Mouse (Mus musculus) C2C12 (cell line): ENCODE measurements around the gene Tmem191c. TPM values are rescaled to one million over a fixed set of nuclear protein-coding genes. Genes with fewer than 3 reads are reported as not detected.

Experiments
- H3K27me3 ChIP-seq: one replicate; pipeline ENCODE4 v1.6.1; 2011; ENCODE audit not compliant: control insufficient read depth, insufficient read depth, insufficient read length
- H3K36me3 ChIP-seq: one replicate; pipeline ENCODE4 v1.6.1; 2011; ENCODE audit not compliant: control insufficient read depth, insufficient read depth
- H3K4me3 ChIP-seq: one replicate; pipeline ENCODE4 v1.5.1; 2011; ENCODE audit warnings: mild to moderate bottlenecking, control low read depth; ENCODE audit not compliant: poor library complexity, insufficient read depth, severe bottlenecking
- H3K79me2 ChIP-seq: one replicate; pipeline ENCODE4 v1.6.1; 2011; ENCODE audit not compliant: control insufficient read depth, insufficient read depth
- H3K79me3 ChIP-seq: one replicate; pipeline ENCODE4 v1.6.1; 2011; ENCODE audit warnings: low read depth, control low read depth
- H3ac ChIP-seq: one replicate; pipeline ENCODE3; 2011; ENCODE audit warnings: low read depth; ENCODE audit not compliant: control insufficient read depth, insufficient read length
- CEBPB ChIP-seq: IDR thresholded peaks from one replicate; pipeline ENCODE4 v1.6.1; 2011; ENCODE audit warnings: low read depth, mild to moderate bottlenecking, control low read depth, moderate library complexity
- CTCF ChIP-seq: IDR thresholded peaks from one replicate; pipeline ENCODE4 v1.5.1; 2011; ENCODE audit not compliant: control insufficient read depth, insufficient read depth, insufficient read length
- FOSL1 ChIP-seq: IDR thresholded peaks from one replicate; pipeline ENCODE4 v1.8.0; 2011; ENCODE audit warnings: mild to moderate bottlenecking, low read length; ENCODE audit not compliant: poor library complexity, insufficient read depth, severe bottlenecking
- MAX ChIP-seq: IDR thresholded peaks from one replicate; pipeline ENCODE4 v1.6.1; 2011; ENCODE audit warnings: mild to moderate bottlenecking, control low read depth
- MYOD1 ChIP-seq: IDR thresholded peaks from one replicate; pipeline ENCODE4 v1.6.1; 2011; ENCODE audit warnings: low read depth; ENCODE audit not compliant: control insufficient read depth, insufficient read length
- MYOG ChIP-seq: IDR thresholded peaks from one replicate; pipeline ENCODE4 v1.6.1; 2011; ENCODE audit not compliant: control insufficient read depth, insufficient read length; ENCODE audit errors: extremely low read depth
- USF1 ChIP-seq: IDR thresholded peaks from one replicate; pipeline ENCODE4 v1.6.1; 2011; ENCODE audit warnings: low read depth, mild to moderate bottlenecking, control low read depth, moderate library complexity
- polyA plus RNA-seq: library from polyadenylated mRNA; unstranded; fragments of >200 nt; fragmentation: generic; extraction: Trizol; gene quantifications from one replicate; pipeline ENCODE4 v1.2.1, GENCODE M21; 2012; ENCODE audit warnings: missing spikeins

Gene Tmem191c
- polyA plus RNA-seq, 1 experiment: 1.3 TPM

DNA sequence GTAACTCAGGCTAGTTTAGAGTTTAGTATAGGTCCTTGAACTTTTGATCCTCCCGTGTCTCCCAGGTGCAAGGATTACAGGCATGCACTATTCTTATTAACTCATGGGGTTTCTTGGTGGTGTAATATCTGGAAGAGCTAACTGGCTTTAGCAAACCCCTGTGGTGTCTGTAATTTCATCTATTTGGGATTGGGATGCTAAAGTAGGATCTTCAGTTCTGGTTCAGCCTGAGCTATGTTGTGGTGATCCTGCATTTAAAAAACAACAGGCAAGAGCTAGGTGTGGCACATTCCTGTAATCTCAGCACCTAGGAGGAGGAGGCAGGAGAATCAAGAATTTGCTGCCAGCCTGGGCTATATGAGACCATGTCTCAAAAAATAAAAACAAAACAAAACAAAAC, 30.9 kb upstream of the Tmem191c start:
- peaks cover 3% of the 10 kb centered on the region for H3K79me3 ChIP-seq
- peaks cover 17% of the 10 kb centered on the region for H3K79me2 ChIP-seq
- TF ChIP-seq CEBPB (no peak), FOSL1 (no peak)
- no peaks in the 10 kb centered on the region for H3K36me3 ChIP-seq
- no peaks in the 10 kb centered on the region for H3K27me3 ChIP-seq
- no peak overlapping the region for H3ac ChIP-seq
- H3K4me3 ChIP-seq: no peak overlapping the region

DNA sequence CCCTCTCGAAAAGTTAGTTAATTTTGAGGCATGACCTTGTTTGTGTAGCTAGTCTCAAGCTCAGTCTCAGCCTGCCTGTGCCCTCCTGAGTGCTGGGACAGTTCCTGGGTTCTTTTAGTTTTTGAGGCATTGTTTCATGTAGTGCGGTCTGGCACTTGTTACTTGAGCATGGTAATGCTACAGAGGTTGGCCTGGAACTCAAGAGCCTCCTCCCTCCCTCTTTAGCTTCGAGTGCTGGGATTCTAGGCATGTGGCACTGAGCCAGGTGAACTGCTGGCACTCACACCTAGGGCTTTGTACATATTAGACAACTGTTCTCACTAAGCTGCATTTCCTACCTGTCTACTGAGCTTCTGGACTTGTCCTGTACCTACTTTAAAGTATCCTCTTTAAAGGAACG, 28.1 kb upstream of the Tmem191c start:
- Histone ChIP-seq H3K79me3 (peaks cover 3% of the 10 kb centered on the region), H3K4me3 (no peak overlapping the region), H3K36me3 (no peaks in the 10 kb centered on the region), H3ac (no peak overlapping the region), H3K79me2 (peaks cover 17% of the 10 kb centered on the region), H3K27me3 (no peaks in the 10 kb centered on the region)
- TF ChIP-seq MAX: no peak
- no peak for TF ChIP-seq CEBPB

DNA sequence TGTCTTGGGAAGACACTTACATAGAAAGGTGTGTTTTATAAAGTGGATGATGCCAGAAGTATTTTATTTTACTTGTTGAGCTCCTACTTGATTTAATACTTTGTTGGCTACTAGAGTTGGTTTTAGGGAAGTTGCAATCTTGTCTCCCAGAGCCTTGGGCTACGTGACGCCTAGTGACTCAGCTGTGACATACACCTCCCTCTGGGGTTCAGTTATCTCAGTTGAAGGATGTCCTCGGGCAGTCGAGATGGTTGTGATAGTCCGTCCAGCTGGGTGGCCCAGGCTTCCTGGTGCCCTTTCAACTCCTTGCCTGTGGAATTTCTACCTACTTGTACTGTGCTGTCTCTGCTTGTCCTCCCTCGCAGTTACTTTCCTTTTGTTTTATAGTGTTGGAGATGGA, 26.7 kb upstream of the Tmem191c start:
- Histone ChIP-seq H3K79me2 (peaks cover 17% of the 10 kb centered on the region), H3K27me3 (no peaks in the 10 kb centered on the region), H3K79me3 (peaks cover 3% of the 10 kb centered on the region), H3K36me3 (no peaks in the 10 kb centered on the region), H3K4me3 (no peak overlapping the region), H3ac (no peak overlapping the region)
- TF ChIP-seq FOSL1 (no peak), USF1 (no peak), MYOD1 (no peak), MYOG (no peak), MAX (no peak), CTCF (no peak), CEBPB (no peak)

DNA sequence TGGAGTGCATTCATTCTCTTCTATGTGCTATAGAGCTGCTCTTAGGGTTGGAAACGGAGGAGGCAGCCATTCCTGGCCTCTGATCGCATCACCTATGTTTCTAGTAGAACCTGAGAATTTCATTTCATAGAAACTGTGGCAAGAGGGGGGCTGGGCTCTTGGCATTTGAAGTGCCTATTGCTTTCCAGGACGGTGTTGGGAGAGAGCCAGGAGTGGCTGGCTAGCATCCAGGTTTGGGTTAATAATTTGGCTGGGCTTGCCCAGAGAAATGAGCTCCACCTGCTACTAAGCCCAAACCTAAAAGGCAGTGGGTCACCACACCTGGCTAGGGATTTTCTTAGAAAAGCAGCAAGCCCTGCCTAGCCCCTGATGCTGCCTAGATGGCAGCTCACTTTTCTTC, 24.3 kb upstream of the Tmem191c start:
- Histone ChIP-seq H3ac (no peak overlapping the region), H3K79me2 (peaks cover 14% of the 10 kb centered on the region), H3K36me3 (no peaks in the 10 kb centered on the region), H3K79me3 (peaks cover 3% of the 10 kb centered on the region), H3K27me3 (no peaks in the 10 kb centered on the region), H3K4me3 (no peak overlapping the region)
- TF ChIP-seq USF1: no peak
- TF ChIP-seq MYOG: no peak
- no peak for TF ChIP-seq MYOD1
- no peak for TF ChIP-seq CTCF
- no peak for TF ChIP-seq MAX
- TF ChIP-seq CEBPB: no peak
- TF ChIP-seq FOSL1: no peak

DNA sequence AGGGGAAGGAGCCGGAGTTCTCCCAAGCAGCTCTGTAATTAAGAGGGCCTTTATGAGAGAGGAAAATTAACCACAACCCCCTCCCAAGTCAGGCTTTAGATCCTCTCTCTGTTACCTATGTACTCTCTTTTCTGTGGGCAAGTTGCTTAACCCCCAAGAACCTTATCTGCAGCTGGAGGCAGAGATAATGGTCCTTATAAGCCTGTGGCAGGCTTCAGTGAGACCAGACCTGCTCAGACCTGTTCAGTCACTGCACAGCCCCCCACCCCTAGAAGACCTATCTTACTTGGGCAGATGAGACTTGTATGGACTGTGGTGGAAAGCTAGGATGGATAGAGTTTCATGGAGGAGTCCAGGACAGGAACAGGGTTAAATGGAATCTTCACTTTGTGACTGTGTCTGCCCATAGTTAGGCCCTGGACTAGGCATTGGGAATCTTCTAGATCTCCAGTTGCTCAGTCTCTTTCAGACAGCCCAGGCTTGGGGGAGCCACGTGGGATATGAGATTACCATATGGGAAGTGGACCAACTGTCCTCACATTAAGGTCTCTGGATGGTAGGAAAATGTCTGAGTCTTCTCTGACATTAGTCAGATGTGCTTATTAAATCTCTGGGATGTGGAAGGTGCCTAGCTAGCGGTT, 23.7 kb upstream of the Tmem191c start:
- Histone ChIP-seq H3ac (no peak overlapping the region), H3K27me3 (no peaks in the 10 kb centered on the region), H3K36me3 (no peaks in the 10 kb centered on the region), H3K79me2 (peaks cover 8% of the 10 kb centered on the region), H3K79me3 (peaks cover 3% of the 10 kb centered on the region), H3K4me3 (no peak overlapping the region)
- TF ChIP-seq MAX (no peak), FOSL1 (no peak), MYOD1 (no peak), MYOG (no peak), USF1 (no peak), CTCF (no peak), CEBPB (no peak)

DNA sequence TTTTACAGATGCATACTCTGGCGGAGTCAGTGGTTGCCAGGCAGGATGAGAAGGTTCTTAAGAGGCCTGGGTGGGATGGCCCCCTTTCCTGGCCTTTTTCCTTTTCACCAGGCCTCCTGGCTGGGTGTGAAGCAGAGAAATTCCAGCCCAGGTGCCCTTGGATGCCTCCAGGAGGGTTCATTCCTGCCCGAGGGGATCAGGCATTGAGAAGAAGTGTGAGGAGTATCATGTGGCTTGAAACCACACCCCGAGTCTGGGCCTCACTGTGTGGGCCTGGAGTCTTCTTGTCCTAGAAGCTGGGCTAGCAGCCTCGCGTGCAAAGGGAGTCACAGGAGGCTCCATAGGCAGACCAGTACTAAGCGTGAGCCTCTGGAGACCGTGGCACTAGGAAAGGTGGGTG, 23.0 kb upstream of the Tmem191c start:
- Histone ChIP-seq H3K36me3 (no peaks in the 10 kb centered on the region), H3ac (no peak overlapping the region), H3K79me3 (no peaks in the 10 kb centered on the region), H3K4me3 (no peak overlapping the region), H3K79me2 (peaks cover 1% of the 10 kb centered on the region), H3K27me3 (no peaks in the 10 kb centered on the region)
- TF ChIP-seq MYOG (no peak), FOSL1 (no peak), MAX (no peak), MYOD1 (no peak), USF1 (no peak), CEBPB (no peak), CTCF (no peak)
